Mouse (Mus musculus) spleen, postnatal 10 days (tissue): ENCODE results near the gene Fbxo28.

ENCODE experiments used
- DNase-seq, 2 experiments: peaks; one replicate each; pipeline ENCODE4 v3.0.0; 2021 to 2022; ENCODE audit warnings: low spot score in 2 of 2

Gene Fbxo28

DNA sequence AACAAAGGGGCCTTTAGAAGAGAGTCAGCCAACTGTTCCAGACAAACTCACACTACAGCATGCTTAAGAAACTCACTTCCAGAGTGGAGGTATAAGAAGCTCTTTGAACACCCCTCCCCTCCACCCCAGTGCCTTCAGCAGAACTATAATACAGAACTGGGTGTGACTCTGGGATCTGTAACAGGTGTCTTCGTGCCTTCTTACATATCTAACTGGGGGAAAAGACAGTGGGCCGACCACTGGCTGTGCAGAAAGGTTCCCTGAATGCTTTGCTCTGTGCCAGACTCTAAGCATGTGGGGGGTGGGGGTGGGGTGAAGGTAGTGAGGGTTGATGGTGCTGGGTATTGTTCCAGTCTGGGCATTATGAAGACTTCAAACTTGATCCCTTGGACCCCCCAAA lies 52.8 kb downstream of the Fbxo28 start:
- DNase-seq: no peak

DNA sequence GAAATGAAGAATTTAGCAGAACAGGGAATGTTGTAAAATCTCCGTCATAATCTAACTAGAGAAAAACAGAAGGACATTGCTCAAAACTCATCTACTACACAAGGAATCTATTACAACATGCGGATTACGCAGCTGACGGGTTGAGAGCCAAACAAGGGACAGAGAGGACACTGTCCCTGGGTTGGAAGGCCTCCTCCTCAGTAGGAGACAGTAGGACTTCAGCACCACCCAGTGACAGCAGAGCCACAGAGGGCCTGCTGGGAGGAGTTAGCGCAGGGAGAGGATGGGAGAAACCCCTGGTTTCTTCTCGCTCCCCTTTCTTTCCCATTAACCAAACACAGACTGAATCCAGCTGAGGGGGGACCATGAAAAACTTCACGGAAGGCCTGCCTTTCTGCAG lies 53.6 kb downstream of the Fbxo28 start:
- DNase-seq: no peak

DNA sequence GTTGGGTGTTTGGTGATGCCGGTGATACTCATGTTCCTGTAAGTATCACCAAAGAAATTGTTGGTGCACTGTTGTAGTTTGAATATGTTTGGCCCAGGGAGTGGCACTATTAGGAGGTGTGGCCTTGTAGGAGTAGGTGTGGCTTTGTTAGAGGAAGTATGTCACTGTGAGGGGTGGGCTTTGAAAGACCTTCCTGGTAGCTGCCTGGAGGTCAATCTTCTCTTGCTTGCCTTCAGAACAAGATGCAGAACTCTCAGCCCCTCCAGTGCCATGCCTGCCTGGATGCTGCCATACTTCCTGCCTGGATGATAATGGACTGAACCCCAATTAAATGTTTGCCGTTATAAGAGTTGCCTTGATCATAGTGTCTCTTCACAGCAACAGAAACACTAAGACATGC lies 56.6 kb downstream of the Fbxo28 start:
- no peak for DNase-seq

DNA sequence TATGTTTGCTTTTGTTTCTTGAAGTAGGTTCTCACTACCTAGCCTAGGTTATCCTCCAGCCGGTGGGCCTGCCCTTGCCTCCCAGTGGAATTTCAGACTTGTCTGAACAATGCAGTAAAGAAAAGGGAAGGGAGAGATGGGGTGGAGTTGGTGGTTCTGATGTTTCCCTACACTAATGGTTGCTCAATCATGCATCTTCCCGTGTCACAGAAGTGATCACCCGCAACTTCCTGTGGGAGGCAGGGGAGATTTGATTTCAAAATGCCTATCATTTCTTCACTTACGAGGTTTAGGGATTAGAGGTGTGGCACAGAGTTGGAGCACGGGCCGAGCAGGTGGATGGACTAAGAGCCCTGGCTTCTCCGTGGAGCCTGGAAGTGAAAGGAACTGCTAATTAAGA lies 58.2 kb downstream of the Fbxo28 start:
- DNase-seq: peak in 1 of 2 experiments; percentile 24

DNA sequence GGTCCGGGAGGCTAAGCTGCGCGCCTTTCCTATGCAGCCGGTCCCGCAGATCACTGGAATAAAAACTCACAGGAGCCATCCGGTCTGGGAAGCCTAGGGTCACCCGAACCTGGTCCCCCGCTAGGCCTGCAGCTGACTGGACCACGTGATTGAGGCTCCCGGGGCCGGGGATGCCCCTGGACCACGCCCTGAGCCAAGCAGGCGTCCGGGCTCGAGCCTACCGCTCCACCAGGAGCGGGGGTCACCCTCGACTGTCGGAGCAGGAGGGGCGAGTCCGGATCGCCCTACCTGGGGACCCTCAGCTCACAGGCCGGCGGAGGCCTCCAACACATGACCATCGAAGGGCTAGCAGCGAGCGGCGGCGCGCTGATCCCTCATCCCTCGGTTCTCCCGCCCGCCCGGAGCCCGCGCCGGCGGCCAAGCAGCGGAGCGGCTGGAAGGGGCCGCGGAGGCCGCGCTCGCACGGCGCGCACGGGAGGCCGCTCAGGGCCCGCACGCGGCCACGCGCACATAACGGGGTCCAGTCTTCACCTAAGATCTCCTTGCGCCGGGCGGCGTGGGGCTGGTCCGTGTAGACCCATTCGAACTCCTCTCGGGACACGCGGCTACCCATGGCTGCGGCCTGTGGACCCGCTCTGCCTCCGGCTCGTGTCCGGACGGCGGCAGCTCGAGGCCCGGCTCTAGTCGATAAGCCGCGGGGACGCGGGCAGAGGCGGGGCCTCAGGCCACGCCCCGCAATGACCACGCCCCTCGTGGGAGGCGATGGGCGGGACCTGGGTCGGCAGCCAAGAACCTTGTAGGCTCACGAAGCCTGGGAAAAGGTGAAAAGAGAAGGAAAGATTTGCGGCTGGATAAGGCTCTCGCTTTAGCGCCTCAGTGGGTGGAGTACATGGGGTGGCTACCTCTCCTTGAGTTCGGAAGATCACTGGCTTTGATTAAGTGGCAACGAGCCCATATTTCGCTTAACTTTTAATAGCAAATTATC lies 59.0 kb downstream of the Fbxo28 start, which contains the start of gene Degs1:
TSS of gene Degs1 (minus strand) at position 714 of the 985 bp plus-strand sequence.
- peak; percentile 96 to 99 for DNase-seq

DNA sequence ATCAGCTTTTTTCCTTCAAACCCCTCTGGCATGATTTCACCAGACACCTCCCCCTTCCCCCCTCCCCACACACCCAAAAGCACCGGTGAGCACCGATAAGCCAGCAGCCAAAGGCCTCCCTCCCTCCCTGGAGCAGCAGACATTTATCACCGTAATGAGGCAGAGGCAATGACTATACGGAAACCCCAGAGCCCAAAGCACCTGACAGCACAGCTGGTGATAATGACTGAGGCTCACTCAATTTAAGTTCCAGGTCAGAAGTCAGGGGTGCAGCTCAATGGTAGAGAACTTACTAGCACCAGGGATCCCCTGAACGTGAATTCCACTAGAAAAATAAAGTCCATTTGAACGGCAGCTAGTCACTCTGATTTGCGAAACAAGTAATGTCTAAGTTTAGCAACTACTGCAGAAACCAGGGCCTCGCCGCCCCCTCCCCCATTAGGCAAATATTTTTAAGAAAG lies 60.1 kb downstream of the Fbxo28 start:
- peak in 1 of 2 experiments; percentile 52 for DNase-seq

DNA sequence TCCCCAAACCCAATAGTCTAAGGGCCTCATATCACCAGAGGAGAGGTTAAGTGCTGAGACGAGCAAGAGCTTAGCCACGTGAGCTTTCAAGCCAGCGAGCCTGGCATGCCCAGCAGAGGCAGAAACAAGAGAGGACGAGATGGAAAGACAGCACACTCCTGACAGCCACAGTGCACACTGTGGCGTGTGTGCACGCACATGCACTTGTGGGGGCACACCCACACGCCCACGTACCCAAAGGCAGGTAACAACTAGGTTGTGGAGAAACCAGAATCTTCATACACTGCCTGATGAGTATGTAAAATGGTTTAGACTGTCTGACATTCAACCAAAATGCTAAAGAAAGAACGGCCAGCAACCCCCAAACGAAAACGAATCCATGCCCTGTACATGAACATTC lies 60.9 kb downstream of the Fbxo28 start:
- DNase-seq: no peak

DNA sequence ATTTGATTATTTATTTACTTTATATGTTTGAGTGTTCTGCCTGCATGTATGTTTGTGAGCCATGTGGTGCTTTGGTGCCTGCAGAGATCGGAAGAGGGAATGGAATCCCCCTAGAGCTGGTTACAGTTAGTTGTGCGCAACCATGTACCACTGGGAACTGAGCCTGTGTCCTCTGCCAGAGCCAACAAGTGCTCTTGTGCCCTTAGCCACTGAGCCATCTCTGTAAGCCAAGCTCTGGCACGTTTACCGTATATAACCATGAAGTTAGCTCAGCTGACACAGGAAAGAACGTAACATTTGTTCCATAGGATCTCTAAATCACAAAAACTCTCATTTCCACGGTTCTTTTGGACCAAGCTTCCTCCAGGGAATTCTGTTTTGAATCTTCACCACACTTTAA lies 61.4 kb downstream of the Fbxo28 start:
- DNase-seq: no peak

DNA sequence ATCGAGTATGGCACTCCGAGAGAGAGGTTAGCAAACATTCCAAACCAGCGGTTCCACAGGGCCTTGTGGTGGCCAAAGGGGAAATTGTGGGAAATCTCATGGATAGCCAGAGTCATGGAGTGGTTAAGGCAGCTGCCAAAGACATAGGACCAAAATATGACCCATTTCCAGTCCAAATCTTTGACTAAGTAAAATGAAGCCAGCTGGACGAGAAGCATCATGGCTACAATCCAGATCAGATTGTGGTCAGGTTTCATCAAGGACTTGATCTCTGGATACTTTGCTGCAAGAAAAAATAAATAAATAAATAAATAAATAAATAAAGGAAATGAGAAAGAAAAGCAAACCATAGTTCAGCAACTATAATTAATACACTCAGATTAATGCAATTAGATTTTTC lies 62.0 kb downstream of the Fbxo28 start:
- DNase-seq: no peak

DNA sequence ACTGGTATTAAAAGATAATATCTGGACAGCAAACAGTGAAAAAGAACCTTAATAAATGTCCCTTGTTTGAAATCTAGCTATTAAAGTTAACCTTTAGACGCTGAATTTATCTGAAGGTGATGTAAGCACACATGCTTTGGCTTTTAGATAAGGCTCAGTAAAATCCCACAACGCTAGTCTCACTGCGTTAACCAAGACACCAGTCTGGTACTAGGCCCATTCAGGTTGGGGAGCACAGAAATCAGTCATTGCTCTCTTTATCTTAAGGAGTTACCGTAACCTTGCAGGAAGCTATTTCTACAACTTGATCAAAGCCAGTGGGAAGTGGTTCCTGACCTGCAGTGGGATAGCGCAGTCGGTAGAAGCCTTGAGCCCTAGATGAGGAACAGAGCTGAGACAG lies 66.3 kb downstream of the Fbxo28 start:
- no peak for DNase-seq

DNA sequence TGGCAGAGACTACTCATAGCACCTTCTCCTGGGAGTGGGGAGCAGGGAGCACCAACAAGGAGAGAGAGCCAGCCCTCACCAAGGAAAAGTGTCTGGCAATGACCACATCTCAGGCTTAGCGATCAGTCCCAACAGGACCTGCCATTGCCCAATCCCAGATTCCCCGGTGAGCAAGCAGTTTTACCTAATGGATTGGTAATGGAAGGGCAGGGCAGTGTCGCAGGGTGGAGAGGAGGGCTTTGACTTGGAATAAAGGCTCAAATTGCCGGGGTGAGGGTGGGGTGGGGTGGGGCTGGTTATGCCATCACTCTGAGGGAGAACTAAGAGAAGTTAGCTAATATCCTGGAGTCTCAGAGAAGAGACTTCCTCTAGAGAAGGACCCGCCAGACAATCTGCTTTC lies 69.8 kb downstream of the Fbxo28 start:
- DNase-seq: no peak

DNA sequence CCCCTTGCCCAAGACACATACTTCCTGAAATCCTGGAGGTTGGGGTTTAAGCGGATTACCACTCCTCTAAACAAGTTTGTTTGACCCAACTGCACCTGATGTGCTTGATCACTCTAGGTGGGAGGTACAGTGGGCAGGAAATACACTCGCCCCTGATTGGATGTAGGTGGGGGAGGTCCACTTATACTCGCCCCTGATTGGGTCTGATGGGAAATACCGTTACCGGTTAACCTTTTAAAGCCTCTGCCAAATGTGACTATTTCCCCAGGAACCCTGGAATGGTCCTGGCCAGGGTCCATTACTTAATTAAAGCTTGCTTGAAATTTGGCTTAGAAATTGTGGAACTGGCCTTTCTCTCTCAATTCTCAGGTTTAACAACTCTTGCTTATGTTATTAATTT lies 70.3 kb downstream of the Fbxo28 start:
- no peak for DNase-seq

DNA sequence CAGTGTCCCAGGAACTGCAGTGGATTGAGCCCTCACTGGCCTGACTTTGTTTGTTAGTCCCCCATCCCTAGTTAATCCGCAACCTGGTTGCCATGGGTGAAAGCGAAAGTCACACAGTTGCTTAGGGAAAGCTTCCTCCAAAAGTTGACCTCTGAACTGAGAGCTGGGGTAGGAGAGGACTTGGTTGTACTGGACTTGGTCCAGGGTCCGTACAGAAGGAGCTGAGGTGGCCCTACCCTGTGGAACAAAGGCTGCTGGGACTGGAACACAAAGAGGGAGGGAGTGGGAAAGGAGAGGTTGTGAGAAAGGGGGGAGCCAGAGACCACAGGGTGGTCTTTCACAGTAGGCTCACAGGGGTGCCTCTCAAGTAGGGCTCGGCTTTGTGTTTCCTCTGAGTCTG lies 73.1 kb downstream of the Fbxo28 start:
- no peak for DNase-seq

DNA sequence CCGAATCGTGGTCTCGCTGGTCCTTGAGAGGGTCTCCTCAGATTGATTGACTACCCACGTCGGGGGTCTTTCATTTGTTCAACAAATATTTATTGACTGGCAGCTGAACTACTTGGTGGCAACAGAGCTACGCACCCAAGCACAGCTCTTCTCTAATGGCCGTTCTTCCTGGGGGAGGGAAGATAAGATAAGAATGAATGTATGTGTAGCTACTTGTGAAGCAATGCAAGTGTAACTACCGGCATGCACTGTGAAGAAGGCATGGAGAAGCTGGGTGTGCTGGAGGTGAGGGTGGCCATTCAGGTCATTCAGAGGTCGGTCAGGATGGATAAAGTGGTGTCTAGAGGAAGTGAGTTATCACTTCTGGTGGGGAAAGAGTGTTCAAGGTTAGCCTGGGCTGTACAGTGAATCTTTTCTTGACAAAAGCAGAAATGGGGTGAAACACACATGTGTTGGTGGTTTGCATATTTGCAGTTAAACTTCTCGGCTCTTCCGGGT lies 75.4 kb downstream of the Fbxo28 start:
- DNase-seq: no peak
